Comparison of ENCODE assay signal across 8 mouse cellular contexts in the genomic region with DNA sequence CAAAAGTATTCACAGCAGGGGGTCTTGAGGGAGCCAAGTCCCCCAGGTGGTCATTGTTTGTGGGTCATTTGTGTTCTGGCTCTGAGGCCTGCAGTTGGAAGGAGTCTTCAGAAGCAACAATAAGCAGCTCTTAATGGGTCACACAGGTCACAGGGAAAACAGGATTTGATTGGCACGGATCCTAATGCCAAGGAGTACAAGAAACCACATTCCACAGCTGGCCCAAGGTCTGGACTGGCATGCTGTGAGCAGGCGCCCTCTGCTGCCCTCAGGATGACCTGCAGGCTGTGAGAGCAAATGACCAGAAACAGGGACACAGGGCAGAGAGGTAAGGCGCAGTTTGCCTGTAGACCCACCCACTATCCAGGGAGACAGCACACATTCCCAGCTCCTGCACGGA. TPM values are rescaled to one million over a fixed set of nuclear protein-coding genes. Genes with fewer than 3 reads are reported as not detected.
A peak's percentile ranks its signal among the peaks of the same experiment; 100 is the strongest.
DNase-seq lines count a peak whose midpoint lies in the region; TF ChIP-seq lines count a peak whose summit lies in the region.
"Had no signal": no experiment of that assay in that cellular context is flagged by ENCODE, and none has a peak within 500 bp of the region (broad histone marks: within the 10 kb centered on the region; RNA-seq: fewer than 3 reads in every experiment).

No protein-coding gene starts in this region.

- peak; percentile 38 for DNase-seq in left cerebral cortex, postnatal 4 days
- no peak for DNase-seq in left cerebral cortex, postnatal 36 days (ENCODE audit: low spot score in 2 of 2)
- peak; percentile 63 for DNase-seq in R1 (ENCODE audit: low read depth, low spot score)
- peak; percentile 80 for DNase-seq in embryo, embryonic 10.5 days (ENCODE audit: low spot score)
- no peak for DNase-seq in liver, adult 2 months (ENCODE audit: extremely low read depth, low read depth, low spot score)
- peak; percentile 29 for DNase-seq in thymus, postnatal 4 days
- no peak for DNase-seq in gastrocnemius, postnatal 14 days

- H3K27me3 ChIP-seq in liver, adult 2 months (ENCODE audit: control insufficient read depth, insufficient read depth, low read length) = no peaks in the 10 kb centered on the region

- no peak overlapping the region for H3K27ac ChIP-seq in liver, adult 2 months (replicated peaks; ENCODE audit: insufficient read depth, low read depth, low read length)

- no peaks in the 10 kb centered on the region for H3K4me1 ChIP-seq in liver, adult 2 months (ENCODE audit: control insufficient read depth, insufficient read depth, low read length)

- no peak for TF ChIP-seq POLR2A in liver, adult 2 months (IDR thresholded peaks at IDR 0.05; ENCODE audit: extremely low read depth, insufficient read depth, low read length)

- no peak overlapping the region for H3K4me3 ChIP-seq in liver, adult 2 months (ENCODE audit: insufficient read depth, low read depth, low read length)
- H3K4me3 ChIP-seq: megakaryocyte, embryonic 14.5 days had no signal

- H3K36me3 ChIP-seq in liver, adult 2 months (ENCODE audit: control insufficient read depth, insufficient read depth, low read length) = no peaks in the 10 kb centered on the region

- intact Hi-C loops in left cerebral cortex, postnatal 4 days (cut with DNase I) = loop anchor here (10.0 kb wide), 1 partner anchor 451 kb away; no protein-coding TSS in a partner anchor
- intact Hi-C loops in left cerebral cortex, postnatal 36 days (cut with DNase I) = no loop called here
- intact Hi-C loops in gastrocnemius, postnatal 14 days (cut with DNase I; ENCODE audit: low total_unique reads) = no loop called here

- WGBS in liver, adult 2 months = 45% methylated on average over 4 of the region's 4 CpGs

- TF ChIP-seq CTCF in liver, adult 2 months (IDR thresholded peaks at IDR 0.05; ENCODE audit: low read depth, low read length) = peak; percentile 57

- H3K79me2 ChIP-seq in liver, adult 2 months (ENCODE audit: control insufficient read depth, insufficient read depth, low read length) = no peaks in the 10 kb centered on the region

- H3K9ac ChIP-seq in liver, adult 2 months (ENCODE audit: low read depth, low read length) = no peak overlapping the region

RNA-seq across cellular contexts. Expression of a gene that starts 23.0 kb away (rescaled TPM):
- 10 to 100 TPM; 67.1 to 68.9 TPM for total RNA-seq in left cerebral cortex, postnatal 4 days (2021)
- total RNA-seq in left cerebral cortex, postnatal 36 days (2021) = 100 to 1,000 TPM; 128 to 150 TPM
- not detected in 2 replicates for total RNA-seq in liver, adult 2 months (2014; rRNA removed)
- polyA plus RNA-seq in liver, adult 2 months (2012; rRNA removed) = not detected in 2 replicates
- under 1 TPM in 1 of 2 experiments, not detected in 1; 0.12 TPM for total RNA-seq in gastrocnemius, postnatal 14 days (2021)

RNA-seq across cellular contexts. Expression of a gene that starts 32.1 kb away (rescaled TPM):
- total RNA-seq in left cerebral cortex, postnatal 4 days (2021) = 10 to 100 TPM; 30.4 to 33.2 TPM
- total RNA-seq in left cerebral cortex, postnatal 36 days (2021) = 10 to 100 TPM; 16.9 to 29.6 TPM
- total RNA-seq in liver, adult 2 months (2014; rRNA removed) = 9.4 and 9.7 TPM in 2 replicates
- polyA plus RNA-seq in liver, adult 2 months (2012; rRNA removed) = 12.2 and 13.0 TPM in 2 replicates
- total RNA-seq in gastrocnemius, postnatal 14 days (2021) = 10 to 100 TPM in 1 of 2 experiments, 1 to 10 TPM in 1; 8.7 to 10.4 TPM

RNA-seq across cellular contexts. Expression of a gene that starts 43.6 kb away (rescaled TPM):
- 100 to 1,000 TPM; 164 to 165 TPM for total RNA-seq in left cerebral cortex, postnatal 4 days (2021)
- total RNA-seq in left cerebral cortex, postnatal 36 days (2021) = 100 to 1,000 TPM; 144 to 159 TPM
- 90.9 and 99.5 TPM in 2 replicates for total RNA-seq in liver, adult 2 months (2014; rRNA removed)
- polyA plus RNA-seq in liver, adult 2 months (2012; rRNA removed) = 46.8 and 50.5 TPM in 2 replicates
- 10 to 100 TPM; 75.3 to 78.2 TPM for total RNA-seq in gastrocnemius, postnatal 14 days (2021)

Comparison
In these comparisons a context has a peak if more than half of its experiments do, and no peak if none do; other contexts are left out.
1. DNase-seq: peak in left cerebral cortex, postnatal 4 days (single experiment), R1 (single experiment), embryo, embryonic 10.5 days (single experiment) and thymus, postnatal 4 days (single experiment); none in left cerebral cortex, postnatal 36 days (0 of 2), liver, adult 2 months (single experiment) and gastrocnemius, postnatal 14 days (single experiment).
2. RNA of a gene that starts 23.0 kb away (total RNA-seq): 128 to 150 TPM in left cerebral cortex, postnatal 36 days and 67.1 to 68.9 TPM in left cerebral cortex, postnatal 4 days; 0.12 TPM in gastrocnemius, postnatal 14 days and not detected in liver, adult 2 months; every median in the first group is over 10 times any median in the second.